Comparison of ENCODE assay signal across 10 mouse cellular contexts in the genomic region with DNA sequence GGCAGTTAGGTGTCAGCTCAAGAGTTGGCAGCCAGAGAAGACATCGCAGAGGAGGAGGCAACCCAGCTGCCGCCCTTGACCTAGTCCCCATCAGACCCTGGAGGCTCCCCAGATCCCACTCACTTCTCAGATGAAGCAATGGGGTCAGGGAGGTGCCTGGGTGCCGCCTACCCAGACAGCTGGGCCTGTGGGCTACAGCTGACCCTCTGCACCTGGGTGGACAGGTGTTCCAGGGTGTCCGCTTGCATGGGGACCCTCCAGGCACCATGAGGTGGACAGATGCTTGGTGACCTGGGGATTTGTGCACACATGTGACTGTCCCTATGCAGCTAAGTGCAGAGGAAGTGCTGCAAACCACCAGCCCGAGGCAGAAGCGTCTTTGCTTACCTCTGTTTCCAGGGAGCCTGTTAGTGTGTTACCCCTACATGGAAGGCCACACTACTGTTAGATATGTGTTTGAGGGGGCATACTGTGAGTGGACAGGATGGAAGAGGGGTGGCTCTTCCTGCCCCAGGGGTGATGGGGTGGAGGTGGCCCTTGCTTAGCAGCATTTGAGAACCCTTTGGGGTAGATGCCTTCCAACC. TPM values are rescaled to one million over a fixed set of nuclear protein-coding genes. Genes with fewer than 3 reads are reported as not detected.
DNase-seq lines count a peak whose midpoint lies in the region; ATAC-seq and TF ChIP-seq lines count a peak whose summit lies in the region.
"Had no signal": no experiment of that assay in that cellular context is flagged by ENCODE, and none has a peak within 500 bp of the region (broad histone marks: within the 10 kb centered on the region; RNA-seq: fewer than 3 reads in every experiment).

No protein-coding gene starts in this region.

- H3K4me3 ChIP-seq in hindbrain, embryonic 13.5 days: no peak overlapping the region
- no peak overlapping the region for H3K4me3 ChIP-seq in hindbrain, embryonic 14.5 days (replicated peaks; ENCODE audit: low read length)
- no peak overlapping the region for H3K4me3 ChIP-seq in thymus, adult 2 months (ENCODE audit: control insufficient read depth, insufficient read depth, low read length)
- no peak overlapping the region for H3K4me3 ChIP-seq in intestine, postnatal 0 days (ENCODE audit: low read depth, low read length)
- H3K4me3 ChIP-seq: midbrain, embryonic 13.5 days had no signal

- H3K4me2 ChIP-seq in hindbrain, embryonic 13.5 days: no peak overlapping the region
- H3K4me2 ChIP-seq in hindbrain, embryonic 14.5 days (replicated peaks): no peak overlapping the region
- H3K4me2 ChIP-seq in intestine, postnatal 0 days (replicated peaks; ENCODE audit: low read depth): no peak overlapping the region
- H3K4me2 ChIP-seq: midbrain, embryonic 13.5 days had no signal

- no peak for TF ChIP-seq CTCF in thymus, adult 2 months (IDR thresholded peaks at IDR 0.05; ENCODE audit: borderline replicate concordance, control insufficient read depth, extremely low read depth, insufficient read depth, low read length, poor library complexity)
- TF ChIP-seq CTCF in intestine, postnatal 0 days (IDR thresholded peaks at IDR 0.05; ENCODE audit: low read depth): no peak

- H3K9ac ChIP-seq in hindbrain, embryonic 13.5 days: peak overlapping the region; percentile 29; the same call in 1 of the 2 replicates
- H3K9ac ChIP-seq in hindbrain, embryonic 14.5 days: no peak overlapping the region
- H3K9ac ChIP-seq in intestine, postnatal 0 days (ENCODE audit: low read depth, low read length): no peak overlapping the region
- H3K9ac ChIP-seq: midbrain, embryonic 13.5 days had no signal

- no peak for DNase-seq in hindbrain, embryonic 14.5 days (ENCODE audit: low spot score)
- peak; percentile 28 for DNase-seq in thymus, adult 2 months
- DNase-seq in thymus, postnatal 25 days: no peak
- no peak for DNase-seq in Muller cell, postnatal 12 days (ENCODE audit: inconsistent ontology term)
- DNase-seq in gastrocnemius, postnatal 10 days: no peak
- DNase-seq: cerebellum, postnatal 36 days; spleen, adult 18-20 months had no signal

- H3K9me3 ChIP-seq in hindbrain, embryonic 13.5 days: no peaks in the 10 kb centered on the region
- no peaks in the 10 kb centered on the region for H3K9me3 ChIP-seq in hindbrain, embryonic 14.5 days (ENCODE audit: control insufficient read depth, low read length)
- no peaks in the 10 kb centered on the region for H3K9me3 ChIP-seq in intestine, postnatal 0 days (ENCODE audit: control insufficient read depth)
- H3K9me3 ChIP-seq: midbrain, embryonic 13.5 days had no signal

- ATAC-seq in hindbrain, embryonic 13.5 days (ENCODE audit: low FRiP score): no peak
- ATAC-seq in hindbrain, embryonic 14.5 days (ENCODE audit: low FRiP score): no peak
- ATAC-seq in intestine, postnatal 0 days: no peak
- ATAC-seq: midbrain, embryonic 13.5 days had no signal

- H3K27ac ChIP-seq in hindbrain, embryonic 13.5 days: no peak overlapping the region
- H3K27ac ChIP-seq in hindbrain, embryonic 14.5 days: no peak overlapping the region
- H3K27ac ChIP-seq in thymus, adult 2 months (ENCODE audit: control insufficient read depth, insufficient read depth, low read length): peak overlapping the region; percentile 83
- H3K27ac ChIP-seq in intestine, postnatal 0 days (ENCODE audit: low read depth, low read length): 0 out of 2 replicates have a peak overlapping the region, but pooled peaks have one; percentile 92

- peaks cover 71% of the 10 kb centered on the region for H3K4me1 ChIP-seq in hindbrain, embryonic 13.5 days (replicated peaks)
- H3K4me1 ChIP-seq in hindbrain, embryonic 14.5 days (replicated peaks; ENCODE audit: control insufficient read depth, insufficient read depth, low read length): peaks cover 46% of the 10 kb centered on the region
- H3K4me1 ChIP-seq in thymus, adult 2 months (replicated peaks; ENCODE audit: control insufficient read depth, insufficient read depth, low read length): peaks cover 73% of the 10 kb centered on the region
- peaks cover 39% of the 10 kb centered on the region for H3K4me1 ChIP-seq in intestine, postnatal 0 days (replicated peaks; ENCODE audit: control insufficient read depth, insufficient read depth, low read length)

- no peak for TF ChIP-seq POLR2A in thymus, adult 2 months (IDR thresholded peaks at IDR 0.05; ENCODE audit: control insufficient read depth, extremely low read depth, insufficient read depth, low read length, poor library complexity)

- 0 out of 2 replicates have a peak, but pooled peaks cover 5% of the 10 kb centered on the region for H3K27me3 ChIP-seq in hindbrain, embryonic 13.5 days
- no peaks in the 10 kb centered on the region for H3K27me3 ChIP-seq in hindbrain, embryonic 14.5 days (ENCODE audit: control insufficient read depth, insufficient read depth, low read length)
- no peaks in the 10 kb centered on the region for H3K27me3 ChIP-seq in thymus, adult 2 months (ENCODE audit: control insufficient read depth, insufficient read depth, low read length)
- no peaks in the 10 kb centered on the region for H3K27me3 ChIP-seq in intestine, postnatal 0 days (replicated peaks; ENCODE audit: control insufficient read depth, insufficient read depth, low read length)

- 77% methylated on average over 6 of the region's 6 CpGs for WGBS in hindbrain, embryonic 13.5 days
- 74% methylated on average over 6 of the region's 6 CpGs for WGBS in hindbrain, embryonic 14.5 days
- WGBS in thymus, adult 2 months: 63% methylated on average over 6 of the region's 6 CpGs
- WGBS in intestine, postnatal 0 days: 76% methylated on average over 6 of the region's 6 CpGs

- H3K36me3 ChIP-seq in hindbrain, embryonic 13.5 days: no peaks in the 10 kb centered on the region
- peaks cover 7% of the 10 kb centered on the region; the same call in 1 of the 2 replicates for H3K36me3 ChIP-seq in hindbrain, embryonic 14.5 days (replicated peaks; ENCODE audit: control insufficient read depth, insufficient read depth)
- no peaks in the 10 kb centered on the region for H3K36me3 ChIP-seq in thymus, adult 2 months (ENCODE audit: control insufficient read depth, insufficient read depth, low read length)
- no peaks in the 10 kb centered on the region for H3K36me3 ChIP-seq in intestine, postnatal 0 days (ENCODE audit: control insufficient read depth, insufficient read depth)
- H3K36me3 ChIP-seq: midbrain, embryonic 13.5 days had no signal

RNA-seq across cellular contexts. Expression of gene Cirbp, which starts 3.0 kb away (rescaled TPM):
- 364 and 409 TPM in 2 replicates for polyA plus RNA-seq in hindbrain, embryonic 13.5 days (2015; fragmentation: Nextera tagmentation; extraction: Ambion mirVana)
- polyA plus RNA-seq in hindbrain, embryonic 14.5 days (2014; fragmentation: Nextera tagmentation; extraction: Ambion mirVana): 203 and 252 TPM in 2 replicates
- polyA plus RNA-seq in thymus, adult 2 months (2012; rRNA removed): 173 and 193 TPM in 2 replicates
- 222 and 228 TPM in 2 replicates for polyA plus RNA-seq in intestine, postnatal 0 days (2015; fragmentation: Nextera tagmentation; extraction: Ambion mirVana)
- 10 to 100 TPM; 84.3 to 88.4 TPM for total RNA-seq in gastrocnemius, postnatal 10 days (2021)

RNA-seq across cellular contexts. Expression of gene 1600002K03Rik, which starts 9.9 kb away (rescaled TPM):
- polyA plus RNA-seq in hindbrain, embryonic 13.5 days (2015; fragmentation: Nextera tagmentation; extraction: Ambion mirVana): 11.9 and 14.1 TPM in 2 replicates
- 7.0 and 7.7 TPM in 2 replicates for polyA plus RNA-seq in hindbrain, embryonic 14.5 days (2014; fragmentation: Nextera tagmentation; extraction: Ambion mirVana)
- polyA plus RNA-seq in thymus, adult 2 months (2012; rRNA removed): 11.1 and 14.8 TPM in 2 replicates
- 12.7 and 13.9 TPM in 2 replicates for polyA plus RNA-seq in intestine, postnatal 0 days (2015; fragmentation: Nextera tagmentation; extraction: Ambion mirVana)
- total RNA-seq in gastrocnemius, postnatal 10 days (2021): 1 to 10 TPM; 3.9 to 5.5 TPM

RNA-seq across cellular contexts. Expression of gene Midn, which starts 14.7 kb away (rescaled TPM):
- polyA plus RNA-seq in hindbrain, embryonic 13.5 days (2015; fragmentation: Nextera tagmentation; extraction: Ambion mirVana): 32.4 and 34.7 TPM in 2 replicates
- polyA plus RNA-seq in hindbrain, embryonic 14.5 days (2014; fragmentation: Nextera tagmentation; extraction: Ambion mirVana): 44.1 and 54.4 TPM in 2 replicates
- 342 and 374 TPM in 2 replicates for polyA plus RNA-seq in thymus, adult 2 months (2012; rRNA removed)
- polyA plus RNA-seq in intestine, postnatal 0 days (2015; fragmentation: Nextera tagmentation; extraction: Ambion mirVana): 18.1 and 19.5 TPM in 2 replicates
- 10 to 100 TPM; 34.3 to 62.7 TPM for total RNA-seq in gastrocnemius, postnatal 10 days (2021)

RNA-seq across cellular contexts. Expression of gene Efna2, which starts 16.5 kb away (rescaled TPM):
- polyA plus RNA-seq in hindbrain, embryonic 13.5 days (2015; fragmentation: Nextera tagmentation; extraction: Ambion mirVana): 18.8 and 21.4 TPM in 2 replicates
- polyA plus RNA-seq in hindbrain, embryonic 14.5 days (2014; fragmentation: Nextera tagmentation; extraction: Ambion mirVana): 25.9 and 26.2 TPM in 2 replicates
- polyA plus RNA-seq in thymus, adult 2 months (2012; rRNA removed): 3.1 and 3.6 TPM in 2 replicates
- polyA plus RNA-seq in intestine, postnatal 0 days (2015; fragmentation: Nextera tagmentation; extraction: Ambion mirVana): 3.5 and 3.8 TPM in 2 replicates
- 1 to 10 TPM; 1.1 to 1.9 TPM for total RNA-seq in gastrocnemius, postnatal 10 days (2021)

RNA-seq across cellular contexts. Expression of gene Cbarp, which starts 22.2 kb away (rescaled TPM):
- 57.4 and 59.2 TPM in 2 replicates for polyA plus RNA-seq in hindbrain, embryonic 13.5 days (2015; fragmentation: Nextera tagmentation; extraction: Ambion mirVana)
- polyA plus RNA-seq in hindbrain, embryonic 14.5 days (2014; fragmentation: Nextera tagmentation; extraction: Ambion mirVana): 93.4 and 96.4 TPM in 2 replicates
- polyA plus RNA-seq in thymus, adult 2 months (2012; rRNA removed): 34.0 and 37.7 TPM in 2 replicates
- 2.1 and 2.7 TPM in 2 replicates for polyA plus RNA-seq in intestine, postnatal 0 days (2015; fragmentation: Nextera tagmentation; extraction: Ambion mirVana)
- 1 to 10 TPM; 2.3 to 3.2 TPM for total RNA-seq in gastrocnemius, postnatal 10 days (2021)

Comparison
In these comparisons a context has a peak if more than half of its experiments do, and no peak if none do; other contexts are left out.
1. H3K27ac ChIP-seq: peak in thymus, adult 2 months (single experiment) and intestine, postnatal 0 days (single experiment); none in hindbrain, embryonic 13.5 days (single experiment) and hindbrain, embryonic 14.5 days (single experiment).